Mouse (Mus musculus): Measurements from ENCODE around the gene Eri3.

Gene Eri3

GRCm38 (mm10) chr4:117570964-117571363, 20.8 kb downstream of the Eri3 start:
- DNase-seq (ENCODE audit: extremely low spot score, low read depth, low spot score): no peak

- DNase-seq (ENCODE audit: extremely low spot score, low read depth, low spot score): no peak
These were observed 27.4 kb downstream of the Eri3 start for GRCm38 (mm10) chr4:117577579-117577978.

- no peak for DNase-seq (ENCODE audit: extremely low spot score, low read depth, low spot score)
These were observed 31.5 kb downstream of the Eri3 start for GRCm38 (mm10) chr4:117581626-117582025.

- no peak for DNase-seq (ENCODE audit: extremely low spot score, low read depth, low spot score)
These were observed 35.8 kb downstream of the Eri3 start for GRCm38 (mm10) chr4:117585995-117586394.

GRCm38 (mm10) chr4:117587447-117587846, 37.3 kb downstream of the Eri3 start:
- DNase-seq (ENCODE audit: extremely low spot score, low read depth, low spot score): no peak

- DNase-seq (ENCODE audit: extremely low spot score, low read depth, low spot score): no peak
These were observed 39.0 kb downstream of the Eri3 start for GRCm38 (mm10) chr4:117589081-117589660.

GRCm38 (mm10) chr4:117590781-117591180, 40.6 kb downstream of the Eri3 start:
- no peak for DNase-seq (ENCODE audit: extremely low spot score, low read depth, low spot score)

- DNase-seq (ENCODE audit: extremely low spot score, low read depth, low spot score): no peak
These were observed 42.0 kb downstream of the Eri3 start for GRCm38 (mm10) chr4:117592206-117592605.

- DNase-seq (ENCODE audit: extremely low spot score, low read depth, low spot score): no peak
These were observed 45.1 kb downstream of the Eri3 start for GRCm38 (mm10) chr4:117595293-117595692.

- no peak for DNase-seq (ENCODE audit: extremely low spot score, low read depth, low spot score)
These were observed 49.9 kb downstream of the Eri3 start for GRCm38 (mm10) chr4:117599986-117600565.

GRCm38 (mm10) chr4:117601338-117601776, 51.2 kb downstream of the Eri3 start:
- DNase-seq (ENCODE audit: extremely low spot score, low read depth, low spot score): no peak

GRCm38 (mm10) chr4:117605099-117605953, 55.2 kb downstream of the Eri3 start:
- DNase-seq (ENCODE audit: extremely low spot score, low read depth, low spot score): no peak

- DNase-seq (ENCODE audit: extremely low spot score, low read depth, low spot score): no peak
These were observed 55.7 kb downstream of the Eri3 start for GRCm38 (mm10) chr4:117605954-117606227.

- no peak for DNase-seq (ENCODE audit: extremely low spot score, low read depth, low spot score)
These were observed 56.9 kb downstream of the Eri3 start for GRCm38 (mm10) chr4:117606831-117607610.

- no peak for DNase-seq (ENCODE audit: extremely low spot score, low read depth, low spot score)
These were observed 58.1 kb downstream of the Eri3 start for GRCm38 (mm10) chr4:117608265-117608664.

GRCm38 (mm10) chr4:117609371-117610039, 59.3 kb downstream of the Eri3 start:
- DNase-seq (ENCODE audit: extremely low spot score, low read depth, low spot score): no peak

GRCm38 (mm10) chr4:117611385-117611784, 61.2 kb downstream of the Eri3 start:
- no peak for DNase-seq (ENCODE audit: extremely low spot score, low read depth, low spot score)

GRCm38 (mm10) chr4:117611814-117612213, 61.6 kb downstream of the Eri3 start:
- no peak for DNase-seq (ENCODE audit: extremely low spot score, low read depth, low spot score)

GRCm38 (mm10) chr4:117612713-117613112, 62.5 kb downstream of the Eri3 start:
- no peak for DNase-seq (ENCODE audit: extremely low spot score, low read depth, low spot score)

GRCm38 (mm10) chr4:117613153-117613773, 63.1 kb downstream of the Eri3 start:
- DNase-seq (ENCODE audit: extremely low spot score, low read depth, low spot score): no peak
